Mouse (Mus musculus) embryo, embryonic 9.5 days (tissue): Measurements from ENCODE around the gene Il17rd.

Source experiments
- DNase-seq: peaks from one replicate; pipeline ENCODE4 v3.0.0-alpha.2; 2017; ENCODE audit errors: extremely low spot score

Il17rd gene

DNA sequence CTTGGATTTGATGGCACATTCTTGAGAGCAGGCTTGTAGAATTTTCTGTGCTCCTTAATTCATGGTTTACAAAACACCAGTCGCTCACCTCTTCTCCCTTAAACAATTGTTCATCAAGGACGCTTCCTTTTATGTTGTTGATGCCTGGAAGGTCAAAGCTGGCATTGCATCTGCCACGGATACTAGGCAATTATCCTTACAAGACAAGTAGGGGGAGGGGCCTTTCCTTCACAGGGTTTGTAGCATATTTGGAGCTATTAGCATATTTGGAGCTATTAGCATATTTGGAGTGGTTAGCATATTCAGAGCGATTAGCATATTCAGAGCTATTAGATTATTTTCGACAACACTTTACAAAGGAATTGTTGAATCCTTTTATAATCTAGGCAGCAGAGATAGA lies 55.5 kb downstream of the Il17rd start:
- no peak for DNase-seq

DNA sequence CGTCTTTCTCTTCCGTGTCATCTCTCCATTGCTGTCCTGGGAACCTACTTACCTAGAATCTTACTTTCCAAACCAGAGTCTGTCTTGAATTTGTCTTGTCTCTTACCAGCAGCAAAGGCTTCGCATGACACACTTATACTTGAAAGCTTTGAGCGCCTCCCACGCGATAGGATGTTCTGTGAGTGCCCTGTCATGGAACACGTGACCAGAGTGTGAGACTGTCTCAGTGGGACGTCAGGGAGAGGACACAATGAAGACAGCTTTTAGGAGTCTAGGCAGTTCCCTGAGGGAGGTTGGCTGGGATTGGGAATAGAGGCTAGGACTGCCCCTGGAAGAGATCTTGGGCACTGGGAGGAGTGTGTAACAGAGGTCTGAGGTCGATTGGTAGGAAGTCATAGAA lies 57.4 kb downstream of the Il17rd start:
- DNase-seq = no peak

DNA sequence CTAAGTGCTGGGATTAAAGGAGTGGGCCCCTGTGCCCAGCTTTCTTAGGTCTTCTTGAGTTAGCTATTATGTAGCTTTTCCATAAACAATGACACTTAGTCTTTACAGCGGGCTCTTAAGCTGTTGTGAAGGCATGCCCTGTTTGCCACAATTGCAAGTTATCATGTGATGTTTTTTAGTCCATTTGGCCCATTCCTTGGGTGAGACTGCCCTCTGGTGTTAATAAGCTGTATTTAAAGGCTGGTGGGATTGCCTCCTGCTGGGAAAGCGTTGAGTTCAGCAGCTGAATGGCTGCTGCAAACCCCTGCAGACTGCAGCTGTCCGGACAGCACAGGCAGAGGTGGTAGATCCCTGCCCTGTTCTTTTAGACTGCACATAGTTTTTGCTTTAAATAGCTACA lies 58.0 kb downstream of the Il17rd start:
- peak; percentile 85 for DNase-seq

DNA sequence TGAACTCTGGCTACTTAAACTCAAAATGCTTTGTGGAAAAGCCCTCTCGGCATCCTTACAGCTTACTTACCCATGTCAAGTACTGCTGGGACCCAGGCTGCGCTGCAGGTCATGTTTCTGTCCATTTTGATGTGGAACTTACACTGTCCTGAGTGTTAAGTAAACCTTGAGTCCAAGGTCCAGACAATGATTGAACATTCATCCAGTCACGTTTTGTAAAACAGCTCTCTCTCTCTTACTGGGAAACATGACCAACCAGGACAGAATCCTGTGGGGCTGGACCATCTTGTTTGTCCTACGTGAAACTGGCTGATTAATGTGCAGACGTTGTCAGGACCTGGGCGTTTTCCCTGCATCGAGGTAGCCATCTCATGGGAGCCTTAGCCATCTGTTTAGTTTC lies 63.0 kb downstream of the Il17rd start:
- no peak for DNase-seq

DNA sequence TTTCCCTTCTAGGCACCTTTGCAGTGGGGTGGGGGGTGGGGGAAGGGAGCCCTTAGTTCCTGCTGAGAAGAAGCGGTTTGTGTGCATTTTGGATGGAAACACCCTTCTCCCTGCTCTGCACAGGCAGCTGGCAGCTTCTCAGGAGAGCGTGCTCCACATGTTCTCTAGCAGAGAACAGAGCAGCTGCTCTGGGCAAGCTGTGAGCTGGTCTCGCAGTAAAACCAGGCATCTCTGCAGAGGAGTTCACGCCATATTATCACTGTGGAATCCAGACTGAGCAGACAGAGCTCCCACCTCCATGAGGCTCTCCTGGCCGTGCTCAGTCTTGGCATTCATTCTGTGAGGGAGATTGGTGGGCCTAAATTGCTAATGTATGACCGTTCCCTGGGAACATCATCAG lies 64.0 kb downstream of the Il17rd start:
- DNase-seq = no peak

DNA sequence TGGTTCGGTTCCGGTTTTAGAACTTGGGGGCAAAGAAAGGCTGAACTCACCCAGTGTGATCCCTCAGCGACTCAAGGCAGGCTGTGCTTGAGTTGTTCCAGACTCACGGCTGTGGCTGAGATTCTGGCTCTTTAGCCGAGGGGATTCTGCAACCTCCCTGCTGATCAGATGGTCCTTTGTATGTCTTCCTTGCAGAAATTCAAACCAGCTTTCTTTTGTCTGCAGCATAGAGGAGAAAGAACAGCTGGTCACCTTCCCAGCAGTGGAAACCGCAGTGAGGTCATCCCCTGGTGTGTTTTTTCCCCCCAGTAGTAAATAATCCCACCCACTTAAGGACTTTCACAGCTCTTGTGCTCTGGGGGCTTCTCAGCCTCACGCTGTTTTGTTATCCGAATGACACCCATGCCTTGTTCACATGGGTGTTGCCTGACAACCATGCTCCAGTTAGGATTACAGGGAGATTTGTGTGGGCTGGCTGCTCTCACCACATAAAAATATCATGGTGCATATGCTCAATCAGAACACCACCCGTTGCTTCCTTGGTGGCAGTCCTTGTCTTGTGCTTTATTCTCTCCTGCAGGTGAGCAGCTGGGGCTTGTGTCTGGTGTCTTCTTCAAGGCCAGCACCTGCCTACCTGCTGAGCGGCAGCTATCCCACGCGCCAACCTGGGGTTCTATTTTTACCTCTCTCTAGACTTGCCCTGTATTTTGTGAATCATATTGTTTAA lies 67.2 kb downstream of the Il17rd start:
- DNase-seq = no peak

DNA sequence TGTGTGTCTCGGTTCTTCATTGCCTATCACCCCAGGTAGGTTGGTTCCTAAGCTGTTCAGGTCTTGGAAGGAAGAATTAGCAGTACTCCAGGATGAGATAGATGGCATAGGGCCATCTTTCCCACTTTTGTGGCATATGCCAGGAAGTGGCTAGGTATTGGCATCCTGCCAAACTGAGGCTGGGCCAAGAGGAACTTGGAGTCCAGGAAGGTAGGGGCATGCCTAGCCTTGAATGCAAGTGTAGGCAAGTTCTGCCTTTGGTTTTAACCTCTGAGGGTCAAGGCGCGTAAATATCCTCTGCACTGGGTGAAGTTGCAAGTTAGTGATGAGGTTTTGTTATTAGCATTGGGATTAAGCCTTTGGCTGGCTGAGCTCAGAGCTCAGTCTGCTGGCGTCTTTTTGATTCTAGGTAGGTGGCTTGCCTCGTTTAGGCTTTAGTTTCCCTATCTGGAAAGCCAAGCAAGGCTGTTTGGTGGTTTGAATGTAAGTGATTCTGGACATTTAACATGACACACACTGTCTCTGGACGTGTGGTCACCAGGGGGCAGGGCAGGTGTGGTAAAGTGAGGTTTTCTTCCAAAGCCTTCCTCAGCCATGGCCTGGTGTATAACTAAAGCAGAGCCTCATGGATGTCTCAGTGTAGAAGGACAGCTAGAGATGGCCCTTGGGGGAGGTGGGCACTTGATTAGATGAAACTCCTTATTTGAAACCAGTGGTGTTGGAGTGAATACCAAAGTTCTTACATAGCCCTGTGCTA lies 70.2 kb downstream of the Il17rd start:
- DNase-seq = no peak

DNA sequence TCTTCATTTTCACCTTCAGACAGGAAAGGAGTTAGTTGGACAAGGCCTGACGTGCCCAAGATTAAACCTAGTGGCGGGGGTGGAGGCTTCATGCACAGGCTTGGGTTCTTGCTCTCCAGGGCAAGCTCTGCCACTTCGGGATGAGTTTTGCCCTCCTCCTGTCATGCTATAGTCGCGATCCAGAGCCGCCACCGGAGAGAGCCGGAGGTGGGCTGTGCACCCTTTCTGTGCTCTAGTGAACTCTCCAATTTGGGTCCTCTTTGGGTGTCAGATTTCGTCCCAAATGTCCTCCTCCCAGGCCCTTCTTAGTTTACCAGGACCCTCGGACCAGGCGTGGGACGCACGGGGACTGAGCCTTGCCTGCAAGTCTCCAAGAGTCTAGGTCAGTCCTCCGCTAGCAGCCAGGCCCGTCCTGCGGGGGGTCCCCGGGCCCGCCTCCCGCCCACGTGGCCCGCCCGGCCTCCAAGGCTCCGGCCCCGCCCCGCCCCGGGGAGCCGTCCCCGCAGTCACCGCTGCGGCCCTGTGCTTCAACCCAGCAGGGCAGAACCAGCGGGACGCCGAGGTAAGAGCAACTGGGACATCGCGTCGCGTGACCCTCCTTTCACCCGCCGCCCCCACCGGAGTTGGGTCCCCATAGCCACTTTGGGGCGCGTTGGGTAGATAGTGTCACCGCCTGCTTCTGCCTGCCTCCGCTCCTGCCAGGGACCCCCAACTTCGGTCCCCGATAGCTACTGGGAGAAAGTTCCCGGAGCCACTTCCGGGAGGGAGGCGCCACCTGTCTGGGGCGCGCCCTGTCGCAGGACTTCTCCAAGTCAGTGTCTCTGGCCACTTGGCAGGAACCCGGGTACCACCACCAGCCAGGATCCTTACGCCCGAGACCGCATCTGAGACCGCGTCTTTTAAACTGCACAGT lies 75.9 kb downstream of the Il17rd start, which contains the start of gene Arhgef3:
Gene Arhgef3 (plus strand): TSS at position 538 of the 913 bp plus-strand sequence.
- DNase-seq = peak; percentile 70

DNA sequence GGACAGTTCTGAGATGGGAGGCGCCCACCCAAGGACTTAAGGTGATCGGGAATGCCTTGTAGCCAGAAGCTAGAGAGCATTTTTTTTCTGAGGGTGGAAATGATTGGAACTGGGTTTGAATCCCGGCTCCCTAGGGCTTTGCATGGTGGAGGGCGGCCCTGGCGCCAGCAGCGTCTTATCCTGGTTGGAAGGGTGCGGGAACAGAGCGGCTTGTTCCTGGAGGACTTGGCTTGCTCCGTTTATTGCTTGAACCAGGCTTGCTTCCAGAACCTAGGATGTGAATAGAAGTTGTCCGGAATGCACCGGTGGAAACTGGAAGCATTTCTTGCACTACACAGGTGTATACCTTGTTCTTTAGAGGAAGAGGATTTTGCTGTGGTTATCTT lies 76.5 kb downstream of the Il17rd start:
- no peak for DNase-seq

DNA sequence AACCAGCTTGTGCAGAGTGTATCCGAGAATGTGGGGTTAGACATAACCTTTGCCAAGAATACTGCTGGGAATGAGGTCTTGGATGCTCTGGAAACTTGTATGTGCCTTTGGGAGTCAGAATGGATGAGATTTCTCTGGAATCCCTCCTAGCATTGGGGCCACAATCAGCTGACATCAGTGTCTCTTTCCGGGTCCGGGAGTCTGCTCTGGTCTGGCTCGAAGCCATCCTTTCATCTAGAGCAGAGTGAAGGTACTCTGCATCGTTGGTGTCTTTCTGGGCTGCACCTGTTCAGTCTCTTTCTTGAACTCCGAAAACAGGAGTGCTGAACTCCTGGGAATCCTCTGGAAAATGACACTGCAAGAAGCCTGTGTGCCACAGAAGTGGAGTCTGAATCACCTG lies 77.2 kb downstream of the Il17rd start:
- no peak for DNase-seq

DNA sequence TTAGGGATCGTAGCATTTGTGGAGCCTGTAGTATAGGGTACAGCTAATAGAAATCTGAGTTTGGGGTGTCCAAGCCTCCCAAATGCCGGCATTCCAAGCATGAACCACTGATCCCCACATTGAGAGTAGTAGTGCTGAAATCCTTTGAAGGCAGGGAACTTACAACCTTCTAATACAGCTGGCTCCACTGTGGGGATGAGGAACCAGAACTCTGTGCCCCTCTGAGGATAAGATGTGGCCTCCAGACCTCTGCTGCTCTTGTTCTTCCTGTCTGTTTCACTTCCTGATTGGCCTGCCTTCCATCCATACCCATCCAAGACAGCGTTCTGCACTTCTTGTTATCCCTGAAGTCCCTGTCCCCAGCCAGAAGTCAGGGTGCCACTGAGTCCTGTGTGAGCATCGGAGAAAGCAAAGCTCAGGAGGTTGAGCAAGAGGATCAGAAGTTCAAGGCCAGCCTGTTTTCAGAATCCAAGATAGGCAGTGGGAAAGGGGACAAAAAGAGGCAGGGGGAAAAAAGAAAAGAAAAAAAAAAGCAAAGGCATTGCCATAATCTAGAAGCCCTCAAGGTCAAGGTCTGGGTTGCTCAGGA lies 77.9 kb downstream of the Il17rd start:
- DNase-seq = no peak

DNA sequence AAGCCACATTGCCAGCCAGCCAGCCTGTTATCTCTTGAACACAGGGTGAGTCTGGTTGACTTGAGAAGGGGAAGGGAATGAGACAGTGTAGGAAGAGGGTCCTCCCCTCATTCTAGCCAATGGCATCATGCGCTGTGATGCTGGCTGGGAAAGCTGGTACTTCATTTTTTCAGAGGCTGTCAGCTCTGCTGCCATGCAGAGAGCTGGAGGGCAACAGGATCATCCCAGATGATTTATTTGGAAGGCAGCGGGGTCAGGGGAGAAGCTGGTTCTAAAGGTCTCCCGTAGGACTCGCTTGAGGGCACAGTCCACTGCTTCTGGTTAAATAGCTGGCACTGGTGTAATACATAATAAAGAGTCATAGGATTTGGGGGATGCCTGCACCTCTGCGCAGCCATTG lies 79.8 kb downstream of the Il17rd start:
- DNase-seq = no peak

DNA sequence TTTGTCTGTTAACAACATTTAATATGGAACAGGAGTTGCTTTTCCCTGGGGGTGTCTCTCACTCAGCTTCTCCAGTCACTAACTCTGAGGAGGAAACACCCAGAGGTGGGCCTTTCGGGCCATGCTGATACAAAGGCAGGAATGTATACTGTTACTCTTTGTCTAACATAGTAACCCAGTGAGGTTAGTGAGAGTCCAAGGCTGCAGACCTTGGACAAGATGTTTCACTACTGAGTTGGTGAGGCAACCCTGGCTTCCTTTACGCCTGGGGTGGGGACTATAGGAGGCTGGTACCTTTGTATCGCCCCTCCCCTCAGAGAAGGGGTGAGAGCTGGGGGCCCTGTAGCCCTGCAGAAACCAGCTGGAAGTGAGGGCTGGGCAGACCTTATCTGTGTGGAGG lies 83.9 kb downstream of the Il17rd start:
- DNase-seq = no peak

DNA sequence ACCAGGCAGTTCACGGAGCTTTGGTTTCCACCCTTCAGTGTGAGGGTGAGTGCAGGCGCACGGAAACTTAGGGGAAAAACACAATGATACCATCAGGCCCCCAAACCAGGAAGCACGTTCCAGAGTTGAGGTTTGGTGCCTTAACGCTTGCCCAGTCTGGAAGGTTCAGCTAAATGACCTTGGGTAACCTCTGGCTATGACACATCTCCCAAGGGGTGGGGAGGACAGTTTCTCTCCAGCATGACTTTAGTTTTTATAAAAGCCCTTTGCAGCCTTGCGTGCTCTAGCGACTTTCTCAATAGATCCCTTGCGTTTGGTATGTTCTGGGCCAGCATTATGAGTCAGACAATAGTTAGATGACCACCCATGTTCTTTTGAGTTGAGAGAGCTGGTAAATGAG lies 84.8 kb downstream of the Il17rd start:
- no peak for DNase-seq

DNA sequence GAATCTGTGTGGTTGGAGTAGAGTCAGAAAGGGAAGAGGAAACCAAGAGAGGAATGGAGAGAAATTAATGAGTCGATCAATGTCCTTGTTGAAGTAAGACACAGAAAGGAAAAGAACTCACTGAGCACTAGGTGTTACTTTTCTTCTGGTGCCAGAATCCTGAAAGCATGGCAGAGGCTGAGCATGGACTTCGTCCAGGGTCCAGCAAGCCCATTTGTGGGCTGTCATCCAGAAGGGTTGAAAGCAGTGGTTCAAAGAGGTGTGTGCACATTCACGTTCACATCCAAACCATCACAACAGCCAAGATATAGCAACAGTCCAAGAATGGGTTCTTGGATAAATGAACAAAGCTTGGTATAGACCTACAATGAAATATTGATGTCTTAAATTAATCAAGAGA lies 91.3 kb downstream of the Il17rd start:
- DNase-seq = no peak

DNA sequence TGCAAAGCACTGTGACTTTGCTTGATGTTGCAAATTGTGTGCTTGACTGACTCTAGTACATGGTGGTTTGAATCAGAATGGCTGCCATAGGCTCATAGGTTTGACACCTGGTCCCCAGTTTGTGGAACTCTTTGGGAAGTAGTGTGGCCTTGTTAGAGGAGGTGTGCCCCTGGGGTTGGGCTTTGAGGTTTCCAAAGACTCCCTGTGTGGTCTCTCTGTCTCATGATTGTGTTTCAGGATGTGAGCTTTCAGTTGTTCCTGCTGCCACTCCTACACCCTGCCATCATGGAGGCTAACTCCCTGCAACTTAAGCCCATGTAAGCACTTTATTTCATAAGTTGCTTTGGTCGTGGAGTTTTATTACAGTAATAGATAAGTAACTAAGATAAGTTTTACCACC lies 91.9 kb downstream of the Il17rd start:
- DNase-seq = no peak

DNA sequence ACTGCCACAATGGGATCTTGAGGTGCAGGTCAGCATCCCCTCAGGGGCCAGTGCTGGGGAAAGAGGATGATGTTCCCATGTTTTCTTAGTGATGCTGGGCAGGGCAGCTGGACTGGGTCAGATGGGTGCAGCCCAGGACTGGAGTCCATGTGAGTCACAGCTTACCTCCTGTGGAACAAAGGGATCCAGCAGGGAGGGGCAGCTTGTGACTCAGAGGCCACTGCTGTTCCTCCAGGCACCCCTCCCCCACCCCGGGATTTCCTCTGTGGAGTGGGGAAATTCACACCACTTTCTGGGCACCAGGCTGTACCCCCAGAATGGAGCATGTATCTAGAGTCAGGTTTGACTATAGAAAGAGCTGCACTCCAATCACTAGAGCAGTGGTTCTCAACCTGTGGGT lies 92.8 kb downstream of the Il17rd start:
- DNase-seq = no peak

DNA sequence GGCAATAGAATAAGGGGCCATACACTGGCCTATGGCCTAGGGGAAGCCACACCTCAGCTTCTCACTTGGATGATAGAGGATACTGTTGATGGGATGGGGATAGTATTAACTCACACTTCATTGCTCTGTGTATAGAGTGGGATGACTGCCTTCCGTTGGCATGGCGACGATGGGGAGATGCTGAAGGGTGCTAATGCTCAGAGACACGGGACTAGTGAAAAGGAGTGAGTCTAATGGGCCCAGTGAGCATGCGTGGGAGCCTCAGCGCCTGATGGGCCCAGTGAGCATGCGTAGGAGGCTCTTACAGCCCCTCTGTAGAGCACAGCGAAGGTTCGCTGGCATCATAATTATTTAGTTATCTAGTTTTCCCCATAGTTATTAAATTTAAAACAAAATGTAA lies 100.2 kb downstream of the Il17rd start:
- no peak for DNase-seq

DNA sequence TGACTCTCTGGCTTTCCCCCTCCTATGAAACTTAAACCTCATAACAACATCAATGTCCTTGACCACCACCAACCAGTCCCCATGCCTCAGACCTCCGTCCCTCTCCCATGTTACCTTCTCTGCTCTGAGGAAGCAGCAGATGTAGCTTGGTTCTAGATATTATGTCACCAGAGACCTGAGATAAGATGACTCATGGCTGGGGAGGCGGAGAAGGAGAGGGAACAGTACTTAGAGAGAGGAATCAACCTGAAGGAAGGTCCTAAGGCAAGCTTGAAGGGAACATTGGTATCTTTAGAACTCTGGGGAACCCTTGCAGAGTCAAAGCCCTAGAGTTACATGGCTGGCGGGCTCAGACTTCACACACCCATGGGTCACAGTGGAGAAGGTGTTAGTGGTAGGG lies 101.2 kb downstream of the Il17rd start:
- no peak for DNase-seq

DNA sequence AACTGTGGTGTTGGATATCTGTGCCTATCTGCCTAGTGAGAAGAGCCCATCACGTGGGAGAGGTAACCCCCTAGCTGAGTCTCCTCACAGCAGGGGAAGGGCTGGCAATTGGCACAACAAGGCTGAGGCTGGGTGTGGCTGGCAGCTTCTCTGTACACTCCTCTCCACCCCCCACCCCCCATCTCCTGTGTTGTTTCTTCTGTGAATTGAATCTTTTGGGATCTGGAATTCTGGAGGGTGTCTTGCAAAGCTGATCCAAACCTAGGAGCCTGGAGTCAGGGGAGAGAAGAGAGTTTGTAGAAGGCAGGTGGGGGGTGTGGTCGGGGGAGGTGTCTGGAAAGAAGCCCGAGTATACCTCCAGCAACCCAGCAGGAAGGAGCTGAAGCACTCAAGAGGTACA lies 102.7 kb downstream of the Il17rd start:
- no peak for DNase-seq

DNA sequence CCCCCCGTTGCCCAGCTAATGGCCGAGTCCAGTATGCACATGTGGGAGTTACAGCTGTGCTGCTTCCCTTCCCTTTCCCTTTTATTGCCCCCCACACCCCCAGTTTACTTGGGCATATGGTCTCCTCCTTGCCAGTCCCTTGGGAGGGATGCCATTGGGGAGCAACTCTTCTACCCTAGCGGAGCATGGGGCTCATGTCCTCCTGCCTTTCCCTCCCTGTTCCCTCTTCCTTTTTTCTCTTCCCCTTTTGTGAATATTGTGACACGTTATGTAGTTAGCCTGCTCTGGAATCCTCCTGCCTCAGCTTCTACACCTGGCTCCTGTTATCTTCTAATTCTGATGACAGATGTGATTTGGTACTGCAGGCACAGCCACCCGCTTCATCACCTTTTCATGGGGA lies 103.9 kb downstream of the Il17rd start:
- DNase-seq = no peak
